Mouse (Mus musculus) lung, postnatal 14 days (tissue): ENCODE results near the gene Mrpl20.

Source experiments
- DNase-seq: peaks from one replicate; pipeline ENCODE4 v3.0.0; 2021

The Mrpl20 gene

GRCm38 (mm10) chr4:155833234-155833633 is 30.6 kb downstream of the Mrpl20 start:
- DNase-seq = no peak

GRCm38 (mm10) chr4:155833836-155834235 is 31.2 kb downstream of the Mrpl20 start:
- DNase-seq = peak; percentile 85

- peak; percentile 54 for DNase-seq
Measured at GRCm38 (mm10) chr4:155837404-155838010, 34.8 kb downstream of the Mrpl20 start.

GRCm38 (mm10) chr4:155838187-155839153 is 35.8 kb downstream of the Mrpl20 start:
- peak; percentile 30 for DNase-seq

- peak; percentile 89 for DNase-seq
Measured at GRCm38 (mm10) chr4:155839483-155839910, 36.8 kb downstream of the Mrpl20 start, which contains the start of gene Mxra8. TSS of gene Mxra8 (plus strand) at chr4:155839680.

DNA sequence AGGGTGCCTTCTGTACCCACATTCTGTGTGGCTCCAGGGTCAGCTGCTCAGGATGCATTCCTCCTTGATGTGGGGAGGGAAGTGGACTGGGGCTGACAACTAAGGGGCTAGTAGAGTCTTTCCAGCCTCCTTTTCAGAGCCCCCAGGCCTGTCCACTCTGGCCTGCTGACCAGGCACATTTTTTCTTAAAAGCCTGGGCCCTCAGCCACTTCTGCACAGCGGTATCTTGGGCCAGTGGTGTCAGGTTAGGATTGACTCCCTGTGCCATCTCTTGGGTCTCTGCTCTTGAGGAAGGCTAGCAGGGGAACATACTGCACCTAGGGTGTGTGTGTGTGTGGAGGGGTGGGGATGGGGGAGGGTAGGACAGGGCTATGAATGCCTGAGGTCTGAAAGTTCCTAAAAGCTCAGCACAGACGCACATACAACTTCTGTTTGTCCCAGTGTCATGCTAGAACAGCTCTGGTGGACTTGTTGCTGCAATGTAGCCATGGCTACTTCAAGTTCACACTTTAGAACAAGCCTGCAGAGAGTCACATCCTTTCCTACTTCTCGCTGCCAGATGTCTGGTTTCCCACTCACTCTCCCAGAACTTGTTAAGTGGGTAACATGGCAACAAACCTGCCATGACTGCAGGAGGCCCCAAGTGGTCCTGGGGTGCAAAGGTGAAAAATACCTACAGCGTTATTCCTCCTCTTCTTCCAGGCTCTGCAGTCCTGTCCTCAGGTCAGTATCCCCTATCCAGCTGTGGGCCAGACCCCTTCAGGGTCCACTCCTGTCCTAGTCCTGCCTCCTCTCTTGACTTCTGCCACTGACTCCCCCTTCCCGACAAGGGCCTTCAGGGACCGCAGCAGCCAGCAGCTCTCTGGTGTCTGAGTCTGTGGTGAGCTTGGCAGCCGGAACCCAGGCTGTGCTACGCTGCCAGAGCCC is 37.7 kb downstream of the Mrpl20 start:
- no peak for DNase-seq

DNA sequence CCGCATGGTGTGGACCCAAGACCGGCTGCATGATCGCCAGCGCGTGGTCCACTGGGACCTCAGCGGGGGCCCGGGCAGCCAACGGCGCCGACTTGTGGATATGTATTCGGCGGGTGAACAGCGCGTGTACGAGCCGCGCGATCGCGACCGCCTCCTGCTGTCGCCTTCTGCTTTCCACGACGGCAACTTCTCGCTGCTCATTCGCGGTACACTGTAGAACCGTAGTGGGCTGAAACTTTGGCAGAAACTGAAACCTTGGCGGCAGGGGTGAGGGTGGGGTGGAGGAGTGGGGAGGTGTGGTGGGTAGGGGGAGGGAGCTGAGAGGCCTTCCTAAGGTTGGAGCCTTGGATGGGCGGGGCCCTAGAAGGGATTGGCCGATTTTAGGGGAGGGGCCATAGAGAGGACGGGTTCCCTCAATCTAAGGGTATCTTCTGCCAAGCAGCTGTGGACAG is 38.4 kb downstream of the Mrpl20 start:
- DNase-seq = peak; percentile 69

DNA sequence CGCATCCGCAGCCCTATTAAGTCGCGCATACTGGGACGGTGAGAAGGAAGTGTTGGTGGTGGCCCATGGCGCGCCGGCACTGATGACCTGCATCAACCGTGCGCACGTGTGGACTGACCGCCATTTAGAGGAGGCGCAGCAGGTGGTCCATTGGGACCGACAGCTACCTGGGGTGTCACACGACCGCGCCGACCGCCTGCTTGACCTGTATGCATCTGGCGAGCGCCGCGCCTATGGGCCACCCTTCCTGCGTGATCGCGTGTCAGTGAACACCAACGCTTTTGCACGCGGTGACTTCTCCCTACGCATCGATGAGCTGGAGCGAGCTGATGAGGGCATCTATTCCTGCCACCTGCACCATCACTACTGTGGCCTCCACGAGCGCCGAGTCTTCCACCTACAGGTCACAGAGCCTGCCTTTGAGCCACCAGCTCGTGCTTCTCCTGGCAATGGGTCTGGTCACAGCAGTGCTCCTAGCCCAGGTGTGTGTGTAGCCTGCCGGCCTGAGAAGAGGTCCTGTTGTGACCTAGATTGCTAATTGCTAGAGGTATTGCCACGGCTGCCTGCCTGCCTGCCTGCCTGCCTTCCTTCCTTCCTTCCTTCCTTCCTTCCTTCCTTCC is 39.1 kb downstream of the Mrpl20 start:
- DNase-seq = no peak

- DNase-seq = no peak
Measured at GRCm38 (mm10) chr4:155843231-155843630, 40.6 kb downstream of the Mrpl20 start.

GRCm38 (mm10) chr4:155846871-155847578 is 44.3 kb downstream of the Mrpl20 start, which contains the start of gene Dvl1:
TSS of gene Dvl1 (plus strand) at chr4:155847402.
- peak; percentile 97 for DNase-seq

GRCm38 (mm10) chr4:155847591-155848352 is 45.1 kb downstream of the Mrpl20 start:
- DNase-seq = peak; percentile 44

GRCm38 (mm10) chr4:155848434-155849095 is 45.9 kb downstream of the Mrpl20 start:
- DNase-seq = no peak

GRCm38 (mm10) chr4:155849391-155849790 is 46.7 kb downstream of the Mrpl20 start:
- no peak for DNase-seq

DNA sequence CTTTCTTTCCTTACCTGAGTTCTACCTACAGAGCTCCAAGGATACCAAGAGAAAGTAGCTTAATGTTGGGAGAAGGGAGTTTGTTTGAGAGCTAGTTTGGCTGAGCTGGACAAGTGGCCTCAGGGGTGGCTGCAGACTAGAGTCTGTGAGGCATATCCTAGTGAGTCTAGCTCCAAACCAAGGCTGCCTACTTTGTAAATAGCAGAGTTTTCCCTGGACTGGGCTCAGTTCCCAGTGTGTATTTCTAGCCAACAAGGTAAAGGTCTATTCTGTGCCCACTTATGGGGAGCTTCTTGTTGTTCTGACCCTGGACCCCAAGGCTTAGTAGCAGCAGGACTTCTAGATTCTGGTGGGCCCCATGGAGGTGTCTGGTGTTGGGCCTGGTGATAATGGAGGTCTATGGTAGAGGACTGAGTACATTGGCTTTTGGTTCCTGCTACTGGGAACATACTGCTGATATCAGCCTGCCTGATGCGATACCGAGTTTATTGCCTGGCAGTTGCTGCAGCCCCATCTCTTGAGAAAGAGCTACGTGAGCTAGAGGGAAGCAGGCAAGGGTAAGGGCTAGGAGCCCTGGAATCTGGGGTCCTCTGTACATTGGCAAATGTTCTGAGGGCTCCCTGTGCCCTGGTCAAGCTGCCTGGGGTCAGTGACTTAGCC is 47.2 kb downstream of the Mrpl20 start:
- no peak for DNase-seq

DNA sequence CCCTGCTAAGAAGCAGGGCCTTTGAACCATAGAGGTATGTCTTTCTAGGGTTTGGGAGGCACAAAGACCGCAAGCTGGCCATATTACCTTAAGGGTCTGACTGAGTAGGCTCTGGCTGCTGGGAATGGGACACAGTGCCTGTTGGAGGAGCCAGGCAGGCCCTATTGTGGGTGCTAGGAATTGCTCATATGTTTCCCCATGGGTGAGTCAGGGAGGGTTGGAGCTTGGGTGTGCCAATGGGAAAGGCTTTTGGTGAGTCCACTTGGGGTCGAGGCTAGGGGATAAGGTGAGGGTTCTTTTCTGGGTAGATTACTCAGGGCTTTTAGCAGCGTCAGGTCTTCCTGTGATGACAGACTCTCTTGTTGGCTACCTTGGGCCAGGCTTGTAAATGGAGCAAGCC is 48.7 kb downstream of the Mrpl20 start:
- no peak for DNase-seq

- no peak for DNase-seq
Measured at GRCm38 (mm10) chr4:155851951-155852411, 49.3 kb downstream of the Mrpl20 start.

GRCm38 (mm10) chr4:155853421-155853820 is 50.7 kb downstream of the Mrpl20 start:
- DNase-seq = no peak

DNA sequence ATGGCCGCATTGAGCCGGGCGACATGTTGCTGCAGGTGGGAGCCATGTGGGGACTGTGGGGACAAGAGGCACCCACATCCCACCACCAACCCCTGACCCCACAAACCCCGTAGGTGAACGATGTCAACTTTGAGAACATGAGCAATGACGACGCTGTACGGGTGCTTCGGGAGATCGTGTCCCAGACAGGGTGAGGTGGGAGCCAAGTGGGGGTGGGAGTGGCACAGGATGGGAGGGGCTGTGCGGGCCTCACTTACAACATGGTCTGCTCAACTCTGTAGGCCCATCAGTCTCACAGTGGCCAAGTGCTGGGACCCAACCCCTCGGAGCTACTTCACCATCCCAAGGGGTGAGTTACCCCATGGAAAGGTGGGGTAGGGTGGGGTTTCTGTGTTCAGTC is 52.3 kb downstream of the Mrpl20 start:
- DNase-seq = no peak

GRCm38 (mm10) chr4:155856071-155856470 is 53.4 kb downstream of the Mrpl20 start:
- no peak for DNase-seq
